Mouse (Mus musculus) spleen, postnatal 4 days (tissue): Measurements from ENCODE around the gene Uox.

ENCODE experiments used
- DNase-seq, 2 experiments: peaks; one replicate each; pipeline ENCODE4 v3.0.0; 2022; ENCODE audit warnings: low spot score in 2 of 2

Gene Uox

GRCm38 (mm10) chr3:146621966-146622365 lies 51.7 kb downstream of the Uox start:
- DNase-seq, result no peak

GRCm38 (mm10) chr3:146625766-146626165 lies 55.5 kb downstream of the Uox start:
- no peak for DNase-seq

- no peak for DNase-seq
Observed at GRCm38 (mm10) chr3:146628227-146628982, 58.2 kb downstream of the Uox start.

- no peak for DNase-seq
Observed at GRCm38 (mm10) chr3:146632506-146632905, 62.3 kb downstream of the Uox start.

- no peak for DNase-seq
Observed at GRCm38 (mm10) chr3:146641818-146642427, 71.7 kb downstream of the Uox start.

- no peak for DNase-seq
Observed at GRCm38 (mm10) chr3:146649311-146649894, 79.2 kb downstream of the Uox start.

- no peak for DNase-seq
Observed at GRCm38 (mm10) chr3:146650716-146651115, 80.5 kb downstream of the Uox start.

GRCm38 (mm10) chr3:146651217-146651616 lies 81.0 kb downstream of the Uox start, which contains the start of gene 4930503B20Rik:
TSS of gene 4930503B20Rik (minus strand) at chr3:146651317.
- no peak for DNase-seq

GRCm38 (mm10) chr3:146652431-146652830 lies 82.2 kb downstream of the Uox start:
- DNase-seq, result no peak

GRCm38 (mm10) chr3:146653692-146654091 lies 83.5 kb downstream of the Uox start:
- DNase-seq, result peak in 1 of 2 experiments; percentile 15

- DNase-seq, result no peak
Observed at GRCm38 (mm10) chr3:146655111-146655577, 84.9 kb downstream of the Uox start.

- DNase-seq, result no peak
Observed at GRCm38 (mm10) chr3:146657433-146657832, 87.2 kb downstream of the Uox start.

- DNase-seq, result no peak
Observed at GRCm38 (mm10) chr3:146658061-146658639, 87.9 kb downstream of the Uox start.

GRCm38 (mm10) chr3:146659321-146659720 lies 89.1 kb downstream of the Uox start:
- no peak for DNase-seq

- DNase-seq, result no peak
Observed at GRCm38 (mm10) chr3:146661001-146661400, 90.8 kb downstream of the Uox start.

- DNase-seq, result no peak
Observed at GRCm38 (mm10) chr3:146661907-146662306, 91.7 kb downstream of the Uox start.

- DNase-seq, result no peak
Observed at GRCm38 (mm10) chr3:146671121-146671520, 100.9 kb downstream of the Uox start.

GRCm38 (mm10) chr3:146675101-146675500 lies 104.9 kb downstream of the Uox start:
- no peak for DNase-seq

GRCm38 (mm10) chr3:146676193-146676592 lies 106.0 kb downstream of the Uox start:
- no peak for DNase-seq

- no peak for DNase-seq
Observed at GRCm38 (mm10) chr3:146679646-146680045, 109.4 kb downstream of the Uox start.

GRCm38 (mm10) chr3:146680625-146681024 lies 110.4 kb downstream of the Uox start:
- no peak for DNase-seq

- DNase-seq, result no peak
Observed at GRCm38 (mm10) chr3:146681696-146682095, 111.5 kb downstream of the Uox start.
